Mouse (Mus musculus) heart, embryonic 13.5 days (tissue): Measurements from ENCODE around the gene Osbpl8. TPM values are rescaled to one million over a fixed set of nuclear protein-coding genes. Genes with fewer than 3 reads are reported as not detected.
A peak's percentile ranks its signal among the peaks of the same experiment; 100 is the strongest.
"Not testable (repeated sequence)": the region's sequence is repeated elsewhere in the genome, so short reads cannot be mapped to it uniquely, and the experiment has no call there.

ENCODE experiments used
- ATAC-seq: fragments of 200-750 bp; cut with Nextera tagmentation; 2 replicates; pipeline ENCODE4 v1.8.0; 2017; ENCODE audit warnings: moderate TSS enrichment; ENCODE audit not compliant: insufficient number of reproducible peaks, low FRiP score, low TSS enrichment; ENCODE audit errors: extremely low read depth
- H3K27ac ChIP-seq: fragments of 300-500 bp; sonication (generic); replicated peaks from 2 replicates; pipeline ENCODE4 v1.5.1; 2015; ENCODE audit warnings: moderate library complexity, mild to moderate bottlenecking, inconsistent platforms
- H3K27me3 ChIP-seq: fragments of 300-500 bp; sonication (generic); replicated peaks from 2 replicates; pipeline ENCODE4 v1.6.1; 2015; ENCODE audit warnings: mild to moderate bottlenecking, inconsistent platforms
- H3K36me3 ChIP-seq: fragments of 300-500 bp; sonication (generic); 2 replicates; pipeline ENCODE4 v1.6.1; 2015; ENCODE audit warnings: mild to moderate bottlenecking, inconsistent platforms
- H3K4me1 ChIP-seq: fragments of 300-500 bp; sonication (generic); 2 replicates; pipeline ENCODE4 v1.6.1; 2015; ENCODE audit warnings: inconsistent platforms
- H3K4me2 ChIP-seq: fragments of 300-500 bp; sonication (generic); 2 replicates; pipeline ENCODE4 v1.6.1; 2015; ENCODE audit warnings: inconsistent platforms, mild to moderate bottlenecking, moderate library complexity
- H3K4me3 ChIP-seq: fragments of 300-500 bp; sonication (generic); 2 replicates; pipeline ENCODE4 v1.5.1; 2015; ENCODE audit warnings: moderate library complexity, mild to moderate bottlenecking, inconsistent platforms
- H3K9ac ChIP-seq: fragments of 300-500 bp; sonication (generic); 2 replicates; pipeline ENCODE4 v1.6.1; 2015; ENCODE audit warnings: inconsistent platforms, mild to moderate bottlenecking, moderate library complexity
- H3K9me3 ChIP-seq: fragments of 300-500 bp; sonication (generic); 2 replicates; pipeline ENCODE4 v1.6.1; 2016; ENCODE audit warnings: inconsistent platforms
- WGBS: fragments of 180-500 bp; shearing (Covaris S2); methylation state at CpG from one replicate; pipeline ENCODE4 v1.1.7; 2015; ENCODE audit warnings: mixed read lengths; 5-methylcytosine and 5-hydroxymethylcytosine counted together
- polyA plus RNA-seq: library from polyadenylated mRNA; unstranded; fragments of >200 nt; fragmentation: Nextera tagmentation; extraction: Ambion mirVana; gene quantifications from 2 replicates; pipeline ENCODE4 v1.2.1, GENCODE M21; 2015

Osbpl8 gene
- polyA plus RNA-seq, 1 experiment from 2014 or later, result 22.5 TPM

DNA sequence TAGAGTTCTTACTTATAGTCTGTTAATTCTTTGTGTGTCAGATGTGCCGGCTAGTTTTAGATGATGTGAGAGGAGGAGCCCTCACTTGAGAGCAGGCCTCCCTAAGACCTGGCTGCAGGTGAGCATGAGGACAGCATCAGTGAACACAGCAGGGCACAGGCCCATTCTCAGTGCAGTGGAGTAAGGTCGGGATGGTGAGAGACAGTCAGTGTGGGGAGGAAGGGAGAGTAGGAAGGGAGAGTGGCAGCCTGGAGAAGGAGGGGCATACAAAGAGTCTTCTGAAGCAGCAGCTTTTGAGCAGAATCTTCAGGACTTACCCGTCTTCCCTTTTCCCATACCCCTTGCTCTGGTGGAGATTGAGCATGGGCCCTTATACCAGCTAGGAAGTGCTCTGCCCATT is 51.0 kb downstream of the Osbpl8 start:
- H3K9ac ChIP-seq, result no peak overlapping the region
- no peak for ATAC-seq
- H3K36me3 ChIP-seq, result 0 out of 2 replicates have a peak, but pooled peaks cover 4% of the 10 kb centered on the region
- 62% methylated on average over 3 of the region's 3 CpGs for WGBS
- H3K4me2 ChIP-seq, result no peak overlapping the region
- no peaks in the 10 kb centered on the region for H3K9me3 ChIP-seq
- peaks cover 21% of the 10 kb centered on the region for H3K4me1 ChIP-seq
- no peaks in the 10 kb centered on the region for H3K27me3 ChIP-seq
- H3K4me3 ChIP-seq, result no peak overlapping the region
- no peak overlapping the region for H3K27ac ChIP-seq

DNA sequence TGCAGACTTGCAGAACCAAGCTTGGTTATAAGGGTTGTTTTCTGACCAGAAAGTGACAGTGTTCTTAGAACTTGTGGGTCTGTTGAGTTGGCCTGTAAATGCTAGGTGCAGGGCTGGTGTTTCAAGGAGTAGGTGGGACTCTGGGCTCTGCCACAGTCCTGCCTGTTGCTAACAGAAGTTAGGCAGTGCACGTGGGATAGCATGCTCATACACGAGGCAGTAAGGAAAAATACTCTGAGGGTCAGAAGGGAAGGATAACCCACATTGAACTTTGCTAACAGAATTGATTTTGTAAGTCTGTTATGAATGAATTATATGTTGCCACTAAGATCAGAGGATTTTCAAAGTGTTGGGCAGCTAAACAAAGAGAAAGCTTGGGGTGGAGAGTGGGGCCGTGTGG is 51.6 kb downstream of the Osbpl8 start:
- no peak for ATAC-seq
- no peak overlapping the region for H3K9ac ChIP-seq
- H3K4me3 ChIP-seq, result no peak overlapping the region
- H3K27me3 ChIP-seq, result no peaks in the 10 kb centered on the region
- no peak overlapping the region for H3K4me2 ChIP-seq
- peaks cover 26% of the 10 kb centered on the region for H3K4me1 ChIP-seq
- WGBS, result 74% methylated on average over 3 of the region's 3 CpGs
- no peak overlapping the region for H3K27ac ChIP-seq
- H3K9me3 ChIP-seq, result no peaks in the 10 kb centered on the region
- H3K36me3 ChIP-seq, result 0 out of 2 replicates have a peak, but pooled peaks cover 3% of the 10 kb centered on the region

- Histone ChIP-seq H3K27me3 (no peaks in the 10 kb centered on the region), H3K4me1 (peaks cover 35% of the 10 kb centered on the region), H3K4me3 (no peak overlapping the region), H3K9me3 (no peaks in the 10 kb centered on the region), H3K36me3 (peaks cover 6% of the 10 kb centered on the region; the same call in 1 of the 2 replicates), H3K9ac (0 out of 2 replicates have a peak overlapping the region, but pooled peaks have one; percentile 19), H3K27ac (no peak overlapping the region), H3K4me2 (peak overlapping the region; percentile 42; the same call in 1 of the 2 replicates)
- 60% methylated on average over 6 of the region's 6 CpGs for WGBS
- no peak for ATAC-seq
Measured at GRCm38 (mm10) chr10:111222535-111222934, 58.0 kb downstream of the Osbpl8 start.

DNA sequence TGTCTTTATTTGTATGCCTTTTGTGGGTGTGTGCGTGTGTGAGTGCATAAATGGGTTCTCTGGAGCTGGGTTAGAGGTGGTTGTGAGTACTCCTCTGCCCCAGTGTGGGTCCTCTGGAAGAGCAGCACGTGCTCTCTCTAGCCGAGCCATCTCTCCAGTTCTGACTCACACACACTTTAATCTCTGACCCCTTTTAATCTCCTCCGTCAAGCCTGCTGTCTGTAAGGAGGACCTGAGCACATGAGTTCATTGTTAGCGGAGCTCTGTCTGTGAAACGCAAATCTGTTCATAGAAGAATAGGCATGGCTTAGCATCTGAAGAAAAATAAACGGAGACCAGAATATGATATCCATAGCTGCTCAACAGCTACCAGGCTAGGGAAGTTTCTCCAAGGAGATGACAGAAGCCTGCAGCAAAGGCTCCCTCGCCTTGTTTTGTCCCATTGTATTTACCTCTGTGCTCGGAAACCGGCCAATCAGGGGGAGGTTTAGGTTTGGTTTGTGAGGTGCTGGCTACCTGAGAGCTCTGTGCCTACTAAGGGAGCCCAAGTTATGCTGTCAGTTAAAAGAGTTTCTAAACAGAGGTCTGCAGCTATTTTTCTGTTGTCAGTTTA is 58.8 kb downstream of the Osbpl8 start:
- peak; percentile 37; the same call in 1 of the 2 replicates for ATAC-seq
- Histone ChIP-seq H3K4me1 (peaks cover 35% of the 10 kb centered on the region), H3K27me3 (no peaks in the 10 kb centered on the region), H3K9ac (peak overlapping the region; percentile 37; the same call in 1 of the 2 replicates), H3K27ac (peak overlapping the region; percentile 50), H3K9me3 (no peaks in the 10 kb centered on the region), H3K36me3 (peaks cover 6% of the 10 kb centered on the region; the same call in 1 of the 2 replicates), H3K4me3 (no peak overlapping the region), H3K4me2 (peak overlapping the region; percentile 42)
- 28% methylated on average over 10 of the region's 10 CpGs for WGBS

DNA sequence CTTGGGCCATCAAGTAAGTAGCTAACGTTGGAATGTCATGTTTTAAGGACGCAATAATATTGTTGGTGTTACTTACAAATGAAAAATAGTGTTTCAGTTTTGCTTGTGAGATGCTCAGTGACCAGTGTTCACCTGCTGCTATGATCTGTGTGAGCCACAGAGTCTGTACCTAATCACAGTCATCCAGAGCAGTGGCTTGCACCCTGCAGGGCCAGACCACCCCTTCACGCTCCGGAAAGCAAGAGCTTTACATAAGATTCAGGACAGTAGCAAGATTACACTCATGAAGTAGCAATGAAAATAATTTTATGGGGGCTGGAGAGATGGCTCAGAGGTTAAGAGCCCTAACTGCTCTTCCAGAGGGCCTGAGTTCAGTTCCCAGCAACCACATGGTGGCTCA is 60.1 kb downstream of the Osbpl8 start:
- ATAC-seq, result no peak; the same call in 1 of the 2 replicates
- H3K27ac ChIP-seq, result no peak overlapping the region
- WGBS, result 88% methylated on average over 4 of the region's 4 CpGs

DNA sequence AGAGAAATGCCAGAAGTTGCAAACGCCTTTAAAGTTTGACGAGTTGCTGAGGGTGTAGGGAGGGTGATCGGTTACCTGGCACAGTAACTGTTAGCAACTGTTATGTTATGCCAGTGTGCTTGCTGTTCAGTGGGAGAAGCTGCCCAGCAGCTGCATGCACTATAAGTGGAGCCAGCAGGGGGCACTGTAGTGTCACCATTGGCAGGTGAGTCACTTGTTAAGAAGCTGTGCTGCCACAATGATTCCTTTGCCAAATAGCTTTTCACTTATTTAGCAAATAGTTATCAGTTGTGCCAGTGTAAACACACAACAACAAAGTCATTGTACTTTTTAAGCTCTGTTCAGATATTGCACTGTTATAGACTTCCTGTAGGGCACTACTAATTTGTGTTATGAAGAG is 62.0 kb downstream of the Osbpl8 start:
- Histone ChIP-seq H3K9ac (no peak overlapping the region), H3K27me3 (no peaks in the 10 kb centered on the region), H3K9me3 (no peaks in the 10 kb centered on the region), H3K4me1 (peaks cover 26% of the 10 kb centered on the region), H3K4me3 (no peak overlapping the region), H3K27ac (no peak overlapping the region), H3K4me2 (no peak overlapping the region), H3K36me3 (peaks cover 3% of the 10 kb centered on the region; the same call in 1 of the 2 replicates)
- no peak for ATAC-seq
- WGBS, result 24% methylated on average over 3 of the region's 3 CpGs

More for the DNA sequence above, 60.1 kb downstream of the Osbpl8 start:
- H3K9ac ChIP-seq, result no peak overlapping the region
- peaks cover 38% of the 10 kb centered on the region for H3K4me1 ChIP-seq
- peaks cover 6% of the 10 kb centered on the region; the same call in 1 of the 2 replicates for H3K36me3 ChIP-seq
- no peaks in the 10 kb centered on the region for H3K9me3 ChIP-seq
- no peak overlapping the region for H3K4me2 ChIP-seq
- H3K27me3 ChIP-seq, result no peaks in the 10 kb centered on the region
- H3K4me3 ChIP-seq, result no peak overlapping the region

GRCm38 (mm10) chr10:111232237-111232636 is 67.7 kb downstream of the Osbpl8 start:
- not testable (repeated sequence) for H3K9me3 ChIP-seq, ATAC-seq, H3K4me3 ChIP-seq, H3K4me2 ChIP-seq, H3K9ac ChIP-seq, H3K27ac ChIP-seq, H3K27me3 ChIP-seq
- 84% methylated on average over 7 of the region's 7 CpGs for WGBS
- Histone ChIP-seq H3K36me3 (peaks cover 11% of the 10 kb centered on the region), H3K4me1 (peaks cover 12% of the 10 kb centered on the region; the same call in 1 of the 2 replicates)

DNA sequence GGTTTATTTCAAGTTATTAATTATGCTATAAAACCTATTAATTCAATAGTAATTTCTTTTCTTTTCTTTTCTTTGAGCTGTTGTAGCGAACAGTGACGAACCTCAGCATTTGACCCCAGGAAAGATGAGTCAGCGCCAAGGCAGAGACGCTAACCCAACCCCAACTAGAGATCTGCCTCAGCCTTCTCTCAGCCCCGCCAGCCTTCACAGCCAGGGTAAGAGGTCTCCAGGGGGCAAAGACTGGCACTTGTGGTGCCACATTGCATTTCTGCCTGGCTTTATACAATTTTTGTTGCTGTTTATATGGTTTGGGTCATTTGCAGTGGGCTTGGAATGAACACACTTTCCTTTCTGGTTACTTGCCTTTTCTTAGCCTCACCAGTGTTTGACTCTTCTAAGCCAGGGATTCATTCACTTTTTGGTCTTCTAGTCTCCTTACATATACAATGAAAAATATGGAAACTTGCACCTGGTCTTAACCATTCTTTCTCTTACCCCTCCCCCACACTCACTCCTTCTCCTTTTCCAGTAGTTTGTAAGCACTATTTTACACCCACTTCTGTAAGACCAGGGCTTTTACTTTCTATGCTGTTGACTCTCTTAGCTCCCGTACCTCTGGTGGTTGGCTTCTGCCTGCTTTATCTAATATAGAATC is 69.1 kb downstream of the Osbpl8 start:
- no peaks in the 10 kb centered on the region for H3K9me3 ChIP-seq
- no peak overlapping the region for H3K27ac ChIP-seq
- H3K4me1 ChIP-seq, result peaks cover 18% of the 10 kb centered on the region; the same call in 1 of the 2 replicates
- peaks cover 11% of the 10 kb centered on the region for H3K36me3 ChIP-seq
- no peak for ATAC-seq
- no peak overlapping the region for H3K4me3 ChIP-seq
- 77% methylated on average over 6 of the region's 6 CpGs for WGBS
- no peak overlapping the region for H3K4me2 ChIP-seq
- H3K27me3 ChIP-seq, result no peaks in the 10 kb centered on the region
- no peak overlapping the region for H3K9ac ChIP-seq

DNA sequence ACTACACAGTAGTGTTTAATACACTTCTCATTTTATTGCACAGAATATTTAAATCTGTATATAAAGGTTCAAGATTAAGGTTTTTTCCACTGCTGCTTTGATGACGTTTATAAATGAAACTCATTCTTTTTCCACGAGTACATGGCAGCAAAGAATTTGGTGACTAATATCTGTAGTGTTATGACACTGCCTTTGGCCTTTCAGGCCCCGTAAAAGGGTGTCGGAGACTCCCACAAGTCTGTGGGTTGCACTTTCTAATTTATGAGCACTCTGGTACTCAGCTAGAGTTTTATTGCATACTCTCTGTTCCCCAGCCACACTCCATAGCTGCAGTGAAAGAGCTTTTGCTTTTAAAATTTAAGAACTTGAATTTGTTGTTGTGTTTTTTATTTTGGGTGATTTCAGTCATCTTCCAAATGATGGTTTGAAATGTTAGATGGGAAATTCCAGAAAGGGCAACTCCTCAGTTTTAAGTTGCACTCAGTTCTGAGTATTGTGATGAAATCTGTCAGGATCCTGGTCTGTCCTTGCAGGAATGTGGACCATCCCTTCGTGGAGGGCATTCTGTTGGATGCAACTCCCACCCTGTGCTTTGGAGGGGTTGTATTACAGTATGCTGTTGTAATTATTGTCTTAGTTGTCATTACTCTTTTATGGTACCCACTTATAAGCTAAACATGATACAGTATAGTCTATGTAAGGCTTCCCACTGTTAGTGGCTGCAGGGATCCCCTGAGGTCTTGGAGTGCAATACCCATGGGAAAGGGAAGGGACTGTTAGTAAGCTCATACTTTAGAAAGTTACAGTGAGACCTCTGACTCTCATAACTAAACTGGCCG is 70.1 kb downstream of the Osbpl8 start:
- no peak for ATAC-seq
- Histone ChIP-seq H3K4me1 (peaks cover 20% of the 10 kb centered on the region; the same call in 1 of the 2 replicates), H3K4me2 (no peak overlapping the region), H3K36me3 (peaks cover 16% of the 10 kb centered on the region), H3K27me3 (no peaks in the 10 kb centered on the region), H3K9ac (no peak overlapping the region), H3K9me3 (no peaks in the 10 kb centered on the region), H3K4me3 (no peak overlapping the region), H3K27ac (no peak overlapping the region)
- WGBS, result 74% methylated on average over 6 of the region's 6 CpGs

DNA sequence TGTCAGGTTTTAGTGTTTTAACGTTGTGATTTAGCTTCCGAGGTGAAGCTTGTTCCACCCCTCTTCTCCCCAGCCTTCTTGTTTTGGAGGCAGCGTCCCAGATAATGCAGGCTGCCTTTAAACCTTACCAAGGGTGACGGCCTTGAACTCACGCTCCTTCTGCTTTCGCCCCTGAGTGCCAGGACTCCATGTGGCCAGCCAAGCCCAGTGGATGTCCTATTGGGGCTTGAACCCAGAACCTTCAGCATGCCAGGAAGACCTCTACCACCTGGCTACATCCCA is 70.7 kb downstream of the Osbpl8 start:
- peaks cover 20% of the 10 kb centered on the region; the same call in 1 of the 2 replicates for H3K4me1 ChIP-seq
- H3K9me3 ChIP-seq, result no peaks in the 10 kb centered on the region
- no peak for ATAC-seq
- no peak overlapping the region for H3K4me2 ChIP-seq
- H3K27me3 ChIP-seq, result no peaks in the 10 kb centered on the region
- WGBS, result 84% methylated on average over 6 of the region's 6 CpGs
- no peak overlapping the region for H3K27ac ChIP-seq
- peaks cover 16% of the 10 kb centered on the region for H3K36me3 ChIP-seq
- no peak overlapping the region for H3K9ac ChIP-seq
- H3K4me3 ChIP-seq, result no peak overlapping the region

- H3K4me3 ChIP-seq, result no peak overlapping the region
- H3K9me3 ChIP-seq, result no peaks in the 10 kb centered on the region
- H3K36me3 ChIP-seq, result peaks cover 16% of the 10 kb centered on the region
- WGBS, result 62% methylated on average over 5 of the region's 5 CpGs
- H3K4me1 ChIP-seq, result peaks cover 20% of the 10 kb centered on the region; the same call in 1 of the 2 replicates
- no peak overlapping the region for H3K9ac ChIP-seq
- no peak overlapping the region for H3K4me2 ChIP-seq
- H3K27ac ChIP-seq, result no peak overlapping the region
- no peak for ATAC-seq
- no peaks in the 10 kb centered on the region for H3K27me3 ChIP-seq
Measured at GRCm38 (mm10) chr10:111237434-111237833, 72.9 kb downstream of the Osbpl8 start.
